Mouse (Mus musculus) embryonic facial prominence, embryonic 12.5 days (tissue): ENCODE measurements around the gene Rdh12. TPM values are rescaled to one million over a fixed set of nuclear protein-coding genes. Genes with fewer than 3 reads are reported as not detected.

ENCODE experiments used
- ATAC-seq: fragments of 200-750 bp; cut with Nextera tagmentation; 2 replicates; pipeline ENCODE4 v1.8.0; 2017; ENCODE audit not compliant: insufficient number of reproducible peaks, insufficient read depth, low FRiP score, low TSS enrichment
- H3K27ac ChIP-seq: fragments of 300-500 bp; sonication (generic); 2 replicates; pipeline ENCODE4 v1.5.1; 2016; ENCODE audit warnings: mild to moderate bottlenecking
- H3K27me3 ChIP-seq: fragments of 300-500 bp; sonication (generic); 2 replicates; pipeline ENCODE4 v1.6.1; 2016; ENCODE audit warnings: mild to moderate bottlenecking, moderate library complexity
- H3K36me3 ChIP-seq: fragments of 300-500 bp; sonication (generic); 2 replicates; pipeline ENCODE4 v1.6.1; 2016; ENCODE audit warnings: mild to moderate bottlenecking
- H3K4me1 ChIP-seq: fragments of 300-500 bp; sonication (generic); 2 replicates; pipeline ENCODE4 v1.6.1; 2016
- H3K4me2 ChIP-seq: fragments of 300-500 bp; sonication (generic); replicated peaks from 2 replicates; pipeline ENCODE4 v1.6.1; 2016; ENCODE audit warnings: mild to moderate bottlenecking, moderate library complexity
- H3K4me3 ChIP-seq: fragments of 300-500 bp; sonication (generic); 2 replicates; pipeline ENCODE4 v1.5.1; 2016; ENCODE audit warnings: mild to moderate bottlenecking
- H3K9ac ChIP-seq: fragments of 300-500 bp; sonication (generic); 2 replicates; pipeline ENCODE4 v1.6.1; 2016; ENCODE audit warnings: mild to moderate bottlenecking, moderate library complexity
- H3K9me3 ChIP-seq: fragments of 300-500 bp; sonication (generic); 2 replicates; pipeline ENCODE4 v1.6.1; 2016; ENCODE audit warnings: mild to moderate bottlenecking, moderate library complexity
- WGBS: fragments of 180-500 bp; shearing (Covaris S2); methylation state at CpG from one replicate; pipeline ENCODE4 v1.1.7; 2016; 5-methylcytosine and 5-hydroxymethylcytosine counted together
- polyA plus RNA-seq: library from polyadenylated mRNA; unstranded; fragments of >200 nt; fragmentation: Nextera tagmentation; extraction: Ambion mirVana; gene quantifications from 2 replicates; pipeline ENCODE4 v1.2.1, GENCODE M21; 2016

Rdh12 gene
- polyA plus RNA-seq, 1 experiment from 2014 or later = 1.9 TPM

GRCm38 (mm10) chr12:79260154-79260553 is 51.4 kb downstream of the Rdh12 start:
- no peak for ATAC-seq
- H3K36me3 ChIP-seq = peaks cover 60% of the 10 kb centered on the region
- WGBS = 89% methylated on average over 2 of the region's 2 CpGs

DNA sequence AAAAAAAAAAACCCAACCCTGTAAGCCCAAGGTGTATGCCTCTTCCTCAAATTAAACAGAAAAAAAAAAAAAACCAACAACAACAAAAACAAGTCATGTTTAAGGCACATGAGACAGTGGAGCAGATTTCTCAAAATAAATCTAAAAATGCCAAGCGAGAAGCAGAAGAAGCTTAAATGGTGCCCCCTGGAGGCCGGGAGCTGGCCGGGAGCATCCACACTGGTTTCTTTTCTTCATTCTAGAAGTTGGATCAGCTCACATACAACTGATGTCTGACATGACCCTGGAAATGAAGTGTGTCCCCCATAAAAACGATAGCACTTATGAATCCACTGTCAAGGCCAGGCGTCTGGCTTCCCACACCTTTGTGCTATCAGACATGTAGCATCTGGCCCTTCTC is 52.3 kb downstream of the Rdh12 start:
- H3K9me3 ChIP-seq = no peaks in the 10 kb centered on the region
- no peak overlapping the region for H3K4me3 ChIP-seq
- H3K4me2 ChIP-seq = no peak overlapping the region
- no peaks in the 10 kb centered on the region for H3K4me1 ChIP-seq
- H3K27ac ChIP-seq = no peak overlapping the region
- WGBS = 54% methylated on average over 5 of the region's 5 CpGs
- no peaks in the 10 kb centered on the region for H3K27me3 ChIP-seq
- peaks cover 63% of the 10 kb centered on the region for H3K36me3 ChIP-seq
- no peak for ATAC-seq
- no peak overlapping the region for H3K9ac ChIP-seq

More at GRCm38 (mm10) chr12:79260154-79260553, 51.4 kb downstream of the Rdh12 start:
- no peak overlapping the region for H3K27ac ChIP-seq
- H3K4me3 ChIP-seq = no peak overlapping the region
- H3K4me1 ChIP-seq = no peaks in the 10 kb centered on the region
- no peak overlapping the region for H3K4me2 ChIP-seq
- no peaks in the 10 kb centered on the region for H3K27me3 ChIP-seq
- no peaks in the 10 kb centered on the region for H3K9me3 ChIP-seq
- H3K9ac ChIP-seq = no peak overlapping the region

Other genes with a start within 250 kb of the Rdh12 start
- gene Tmem229b, start 201.3 kb upstream of the Rdh12 start, polyA plus RNA-seq = 8.0 and 8.1 TPM in 2 replicates
- gene Plekhh1, start 179.8 kb upstream of the Rdh12 start, polyA plus RNA-seq = 3.0 and 4.3 TPM in 2 replicates
- gene Pigh, start 119.3 kb upstream of the Rdh12 start, polyA plus RNA-seq = 34.9 and 36.5 TPM in 2 replicates
- gene Arg2, start 78.1 kb upstream of the Rdh12 start, polyA plus RNA-seq = 3.3 and 3.7 TPM in 2 replicates
- gene Vti1b, start 36.2 kb upstream of the Rdh12 start, polyA plus RNA-seq = 90.6 and 98.2 TPM in 2 replicates
- gene Rdh11, start 16.6 kb upstream of the Rdh12 start, polyA plus RNA-seq = 24.5 and 24.7 TPM in 2 replicates
- gene Zfyve26, start 87.4 kb downstream of the Rdh12 start, polyA plus RNA-seq = 17.1 and 18.0 TPM in 2 replicates
- 7.7 and 8.0 TPM in 2 replicates for gene Rad51b, start 88.4 kb downstream of the Rdh12 start, polyA plus RNA-seq